Mouse (Mus musculus) ES-E14 (cell line): ENCODE results near the gene Cmss1.

Experiments used
- MAFK ChIP-seq: IDR thresholded peaks from 2 replicates; pipeline ENCODE4 v1.6.1; 2014; ENCODE audit warnings: mild to moderate bottlenecking, low read depth, low read length, inconsistent platforms; ENCODE audit not compliant: insufficient read depth
- ZNF384 ChIP-seq: IDR thresholded peaks from 2 replicates; pipeline ENCODE4 v1.6.1; 2012; ENCODE audit warnings: low read depth, low read length, inconsistent platforms

DNA sequence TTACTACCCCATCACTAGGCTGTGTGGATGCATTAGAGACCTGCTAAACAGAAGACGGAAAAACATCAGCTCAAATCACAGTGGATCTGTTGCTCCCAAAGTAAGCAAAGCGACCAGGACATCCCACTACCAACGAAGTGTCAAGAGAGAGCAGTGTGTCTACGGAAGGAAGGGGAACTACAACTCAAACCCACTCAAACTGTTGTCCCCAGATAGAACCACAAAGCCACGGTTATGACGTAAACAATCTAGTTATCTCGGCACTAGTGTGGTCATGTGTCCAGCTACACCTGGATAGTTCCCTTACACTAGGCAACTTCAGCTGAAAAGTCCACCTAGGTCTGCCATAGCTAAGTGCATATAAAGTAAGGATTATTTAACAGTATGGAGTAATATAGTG, 242.2 kb downstream of the Cmss1 start:
- TF ChIP-seq ZNF384 (no peak), MAFK (no peak)
